Mouse (Mus musculus) limb, embryonic 13.5 days (tissue): Measurements from ENCODE around the gene Zbtb45. TPM values are rescaled to one million over a fixed set of nuclear protein-coding genes. Genes with fewer than 3 reads are reported as not detected.

Experiments
- ATAC-seq: fragments of 200-750 bp; cut with Nextera tagmentation; 2 replicates; pipeline ENCODE4 v1.8.0; 2017; ENCODE audit warnings: low read depth, moderate number of reproducible peaks, moderate TSS enrichment; ENCODE audit not compliant: low FRiP score
- H3K27ac ChIP-seq: fragments of 300-500 bp; sonication (generic); 2 replicates; pipeline ENCODE4 v1.5.1; 2015; ENCODE audit warnings: inconsistent platforms, mild to moderate bottlenecking, moderate library complexity
- H3K27me3 ChIP-seq: fragments of 300-500 bp; sonication (generic); 2 replicates; pipeline ENCODE4 v1.6.1; 2015; ENCODE audit warnings: mild to moderate bottlenecking, inconsistent platforms
- H3K36me3 ChIP-seq: fragments of 300-500 bp; sonication (generic); 2 replicates; pipeline ENCODE4 v1.6.1; 2015; ENCODE audit warnings: inconsistent platforms, mild to moderate bottlenecking, moderate library complexity
- H3K4me1 ChIP-seq: fragments of 300-500 bp; sonication (generic); 2 replicates; pipeline ENCODE4 v1.6.1; 2015; ENCODE audit warnings: inconsistent platforms
- H3K4me2 ChIP-seq: fragments of 300-500 bp; sonication (generic); replicated peaks from 2 replicates; pipeline ENCODE4 v1.6.1; 2015; ENCODE audit warnings: inconsistent platforms, mild to moderate bottlenecking, moderate library complexity
- H3K4me3 ChIP-seq: fragments of 300-500 bp; sonication (generic); 2 replicates; pipeline ENCODE4 v1.5.1; 2015; ENCODE audit warnings: moderate library complexity, mild to moderate bottlenecking, inconsistent platforms
- H3K9ac ChIP-seq: fragments of 300-500 bp; sonication (generic); 2 replicates; pipeline ENCODE4 v1.6.1; 2015; ENCODE audit warnings: mild to moderate bottlenecking, inconsistent platforms
- H3K9me3 ChIP-seq: fragments of 300-500 bp; sonication (generic); 2 replicates; pipeline ENCODE4 v1.6.1; 2016; ENCODE audit warnings: inconsistent platforms
- WGBS: fragments of 180-500 bp; shearing (Covaris S2); methylation state at CpG from one replicate; pipeline ENCODE4 v1.1.7; 2015; 5-methylcytosine and 5-hydroxymethylcytosine counted together
- polyA plus RNA-seq: library from polyadenylated mRNA; unstranded; fragments of >200 nt; fragmentation: Nextera tagmentation; extraction: Ambion mirVana; gene quantifications from 2 replicates; pipeline ENCODE4 v1.2.1, GENCODE M21; 2015

Zbtb45 gene
- polyA plus RNA-seq, 1 experiment from 2014 or later = 28.0 TPM

- H3K4me2 ChIP-seq = no peak overlapping the region
- ATAC-seq = no peak
- no peaks in the 10 kb centered on the region for H3K4me1 ChIP-seq
- no peaks in the 10 kb centered on the region for H3K9me3 ChIP-seq
- H3K4me3 ChIP-seq = no peak overlapping the region
- H3K36me3 ChIP-seq = peaks cover 10% of the 10 kb centered on the region
- H3K27me3 ChIP-seq = no peaks in the 10 kb centered on the region
- no peak overlapping the region for H3K9ac ChIP-seq
- no peak overlapping the region for H3K27ac ChIP-seq
- WGBS = 81% methylated on average over 8 of the region's 8 CpGs
Measured at GRCm38 (mm10) chr7:12986906-12987305, 22.9 kb downstream of the Zbtb45 start.

- 88% methylated on average over 1 of the region's 1 CpGs for WGBS
- Histone ChIP-seq H3K4me1 (no peaks in the 10 kb centered on the region), H3K4me2 (no peak overlapping the region), H3K36me3 (peaks cover 13% of the 10 kb centered on the region), H3K27ac (no peak overlapping the region), H3K27me3 (no peaks in the 10 kb centered on the region), H3K9ac (no peak overlapping the region), H3K4me3 (no peak overlapping the region), H3K9me3 (no peaks in the 10 kb centered on the region)
- ATAC-seq = no peak
Measured at GRCm38 (mm10) chr7:12985724-12986123, 24.1 kb downstream of the Zbtb45 start.

- H3K4me3 ChIP-seq = no peak overlapping the region
- H3K9ac ChIP-seq = no peak overlapping the region
- no peak for ATAC-seq
- peaks cover 14% of the 10 kb centered on the region for H3K4me1 ChIP-seq
- peaks cover 13% of the 10 kb centered on the region for H3K36me3 ChIP-seq
- no peak overlapping the region for H3K27ac ChIP-seq
- no peak overlapping the region for H3K4me2 ChIP-seq
- H3K27me3 ChIP-seq = no peaks in the 10 kb centered on the region
- WGBS = 83% methylated on average over 7 of the region's 7 CpGs
- H3K9me3 ChIP-seq = no peaks in the 10 kb centered on the region
Measured at GRCm38 (mm10) chr7:12980291-12980690, 29.5 kb downstream of the Zbtb45 start.

- Histone ChIP-seq H3K27me3 (no peaks in the 10 kb centered on the region), H3K4me2 (no peak overlapping the region), H3K9me3 (no peaks in the 10 kb centered on the region), H3K36me3 (peaks cover 13% of the 10 kb centered on the region), H3K4me3 (no peak overlapping the region), H3K9ac (no peak overlapping the region; the same call in 1 of the 2 replicates), H3K4me1 (peaks cover 14% of the 10 kb centered on the region), H3K27ac (no peak overlapping the region)
- 44% methylated on average over 6 of the region's 6 CpGs for WGBS
- ATAC-seq = no peak
Measured at GRCm38 (mm10) chr7:12979776-12980175, 30.1 kb downstream of the Zbtb45 start.

GRCm38 (mm10) chr7:12978931-12979722 is 30.7 kb downstream of the Zbtb45 start:
- Histone ChIP-seq H3K9ac (peak overlapping the region; percentile 69), H3K4me2 (peak overlapping the region; percentile 79), H3K4me3 (peak overlapping the region; percentile 61), H3K27ac (peak overlapping the region; percentile 90; the same call in 1 of the 2 replicates), H3K4me1 (peaks cover 14% of the 10 kb centered on the region), H3K36me3 (peaks cover 13% of the 10 kb centered on the region), H3K9me3 (no peaks in the 10 kb centered on the region), H3K27me3 (no peaks in the 10 kb centered on the region)
- WGBS = 77% methylated on average over 18 of the region's 18 CpGs
- no peak for ATAC-seq

GRCm38 (mm10) chr7:12977682-12978389 is 32.0 kb downstream of the Zbtb45 start, which contains the start of gene Zfp446:
TSS of gene Zfp446 (plus strand) at chr7:12977848.
- Histone ChIP-seq H3K27me3 (no peaks in the 10 kb centered on the region), H3K4me1 (peaks cover 14% of the 10 kb centered on the region), H3K9me3 (no peaks in the 10 kb centered on the region), H3K27ac (peak within 1 kb of the TSS; percentile 93), H3K36me3 (peaks cover 12% of the 10 kb centered on the region), H3K4me3 (peak within 1 kb of the TSS; percentile 61), H3K9ac (peak within 1 kb of the TSS; percentile 69), H3K4me2 (peak within 1 kb of the TSS; percentile 79)
- WGBS = under 1% methylated on average over 48 of the region's 49 CpGs
- ATAC-seq = peak; percentile 99

- peaks cover 42% of the 10 kb centered on the region for H3K36me3 ChIP-seq
- no peak overlapping the region for H3K4me3 ChIP-seq
- no peak overlapping the region for H3K9ac ChIP-seq
- no peaks in the 10 kb centered on the region for H3K9me3 ChIP-seq
- no peak overlapping the region for H3K4me2 ChIP-seq
- 96% methylated on average over 25 of the region's 25 CpGs for WGBS
- no peak for ATAC-seq
- H3K27ac ChIP-seq = no peak overlapping the region
- H3K4me1 ChIP-seq = peaks cover 11% of the 10 kb centered on the region
- no peaks in the 10 kb centered on the region for H3K27me3 ChIP-seq
Measured at GRCm38 (mm10) chr7:12970906-12971305, 38.9 kb downstream of the Zbtb45 start.

GRCm38 (mm10) chr7:12966104-12966845 is 43.6 kb downstream of the Zbtb45 start:
- Histone ChIP-seq H3K4me3 (peak overlapping the region; percentile 86), H3K27me3 (no peaks in the 10 kb centered on the region), H3K9me3 (no peaks in the 10 kb centered on the region), H3K4me2 (peak overlapping the region; percentile 87), H3K36me3 (peaks cover 27% of the 10 kb centered on the region), H3K9ac (peak overlapping the region; percentile 84), H3K27ac (peak overlapping the region; percentile 89), H3K4me1 (peaks cover 17% of the 10 kb centered on the region)
- ATAC-seq = peak; percentile 62
- under 1% methylated on average over 29 of the region's 29 CpGs for WGBS

GRCm38 (mm10) chr7:12965678-12966091 is 44.1 kb downstream of the Zbtb45 start, which contains the start of gene Zfp324:
TSS of gene Zfp324 (plus strand) at chr7:12965838.
- under 1% methylated on average over 23 of the region's 23 CpGs for WGBS
- peak within 1 kb of the TSS; percentile 86 for H3K4me3 ChIP-seq
- H3K4me2 ChIP-seq = peak within 1 kb of the TSS; percentile 87
- peaks cover 21% of the 10 kb centered on the region for H3K36me3 ChIP-seq
- H3K9ac ChIP-seq = peak within 1 kb of the TSS; percentile 84
- H3K9me3 ChIP-seq = no peaks in the 10 kb centered on the region
- ATAC-seq = peak; percentile 89
- H3K27ac ChIP-seq = peak within 1 kb of the TSS; percentile 89
- H3K27me3 ChIP-seq = no peaks in the 10 kb centered on the region
- peaks cover 23% of the 10 kb centered on the region for H3K4me1 ChIP-seq

GRCm38 (mm10) chr7:12961511-12962141 is 48.2 kb downstream of the Zbtb45 start:
- H3K4me3 ChIP-seq = peak overlapping the region; percentile 56
- peak overlapping the region; percentile 68 for H3K4me2 ChIP-seq
- no peaks in the 10 kb centered on the region for H3K9me3 ChIP-seq
- H3K27ac ChIP-seq = peak overlapping the region; percentile 92
- ATAC-seq = peak; percentile 82
- no peaks in the 10 kb centered on the region for H3K27me3 ChIP-seq
- H3K36me3 ChIP-seq = no peaks in the 10 kb centered on the region
- peaks cover 14% of the 10 kb centered on the region for H3K4me1 ChIP-seq
- 2% methylated on average over 29 of the region's 29 CpGs for whole genome bisulfite sequencing
- peak overlapping the region; percentile 73 for H3K9ac ChIP-seq

GRCm38 (mm10) chr7:12959718-12960117 is 50.1 kb downstream of the Zbtb45 start:
- H3K4me2 ChIP-seq = no peak overlapping the region
- no peak overlapping the region for H3K4me3 ChIP-seq
- H3K9me3 ChIP-seq = no peaks in the 10 kb centered on the region
- H3K27ac ChIP-seq = no peak overlapping the region
- ATAC-seq = no peak
- H3K9ac ChIP-seq = no peak overlapping the region
- H3K36me3 ChIP-seq = no peaks in the 10 kb centered on the region
- H3K4me1 ChIP-seq = peaks cover 7% of the 10 kb centered on the region
- H3K27me3 ChIP-seq = no peaks in the 10 kb centered on the region
- 20% methylated on average over 4 of the region's 4 CpGs for WGBS
